Mouse (Mus musculus): ENCODE data around the gene Chmp2a. TPM values are rescaled to one million over a fixed set of nuclear protein-coding genes. Genes with fewer than 3 reads are reported as not detected.

Gene Chmp2a
- polyA plus RNA-seq, 1 experiment from 2014 or later, result 171 TPM

GRCm38 (mm10) chr7:13032541-13032940 lies 2.1 kb downstream of the Chmp2a start:
- whole genome bisulfite sequencing, result 93% methylated on average over 7 of the region's 7 CpGs
- no peak overlapping the region for H3K9ac ChIP-seq
- no peak for ATAC-seq (ENCODE audit: low FRiP score, low read depth)
- peaks cover 70% of the 10 kb centered on the region for H3K36me3 ChIP-seq
- H3K4me1 ChIP-seq (replicated peaks), result peaks cover 37% of the 10 kb centered on the region
- no peak overlapping the region for H3K27ac ChIP-seq (replicated peaks)
- no peaks in the 10 kb centered on the region for H3K9me3 ChIP-seq
- no peak overlapping the region for H3K4me2 ChIP-seq
- no peaks in the 10 kb centered on the region for H3K27me3 ChIP-seq
- H3K4me3 ChIP-seq, result no peak overlapping the region

DNA sequence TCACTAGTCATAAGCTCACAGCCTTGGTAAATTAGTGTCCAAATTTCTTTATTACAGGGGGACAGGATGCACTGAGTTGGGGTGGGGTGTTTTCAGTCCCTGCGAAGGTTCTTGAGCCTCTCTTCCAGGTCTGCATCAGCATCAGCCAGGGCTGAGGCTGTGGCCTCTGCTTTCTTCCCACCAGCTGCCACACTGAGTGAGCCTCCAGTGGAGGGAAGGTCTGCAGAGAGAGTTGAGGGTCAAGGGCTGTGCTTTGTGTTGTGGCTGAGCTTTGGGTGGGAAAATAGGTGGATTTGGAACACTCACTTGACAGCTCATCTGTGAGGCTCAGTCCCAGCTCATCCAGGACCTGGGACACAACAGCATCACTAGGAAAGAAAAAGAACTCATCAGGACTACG lies 2.6 kb downstream of the Chmp2a start:
- Histone ChIP-seq H3K4me1 (replicated peaks) (peaks cover 36% of the 10 kb centered on the region), H3K27me3 (no peaks in the 10 kb centered on the region), H3K4me3 (no peak overlapping the region), H3K27ac (replicated peaks) (no peak overlapping the region), H3K9me3 (no peaks in the 10 kb centered on the region), H3K4me2 (no peak overlapping the region), H3K36me3 (peaks cover 76% of the 10 kb centered on the region), H3K9ac (no peak overlapping the region)
- ATAC-seq (ENCODE audit: low FRiP score, low read depth), result no peak
- 80% methylated on average over 2 of the region's 2 CpGs for WGBS

DNA sequence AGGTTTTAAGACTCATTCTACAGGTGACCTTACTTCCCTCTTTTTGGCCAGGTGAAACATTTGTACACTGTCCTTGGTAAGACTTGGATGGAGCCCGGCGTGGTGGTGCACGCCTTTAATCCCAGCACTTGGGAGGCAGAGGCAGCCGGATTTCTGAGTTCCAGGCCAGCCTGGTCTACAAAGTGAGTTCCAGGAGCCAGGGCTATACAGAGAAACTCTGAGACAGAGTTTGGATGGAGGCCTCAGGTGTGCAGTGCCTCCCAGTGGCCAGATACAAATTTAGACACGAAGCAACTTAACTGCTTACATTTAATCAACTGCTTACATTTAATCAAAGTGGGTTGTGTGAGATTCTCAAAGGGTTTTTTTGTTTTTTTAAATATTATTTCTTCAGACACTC lies 3.5 kb downstream of the Chmp2a start:
- Histone ChIP-seq H3K36me3 (peaks cover 81% of the 10 kb centered on the region), H3K27me3 (no peaks in the 10 kb centered on the region), H3K9me3 (no peaks in the 10 kb centered on the region), H3K4me3 (no peak overlapping the region), H3K4me1 (replicated peaks) (peaks cover 36% of the 10 kb centered on the region), H3K4me2 (no peak overlapping the region), H3K9ac (no peak overlapping the region), H3K27ac (replicated peaks) (no peak overlapping the region)
- WGBS, result 74% methylated on average over 5 of the region's 5 CpGs
- ATAC-seq (ENCODE audit: low FRiP score, low read depth), result no peak

GRCm38 (mm10) chr7:13028986-13029385 lies 5.6 kb downstream of the Chmp2a start:
- Histone ChIP-seq H3K4me2 (no peak overlapping the region), H3K27me3 (no peaks in the 10 kb centered on the region), H3K4me3 (no peak overlapping the region), H3K4me1 (replicated peaks) (peaks cover 30% of the 10 kb centered on the region), H3K36me3 (peaks cover 69% of the 10 kb centered on the region), H3K9ac (no peak overlapping the region), H3K27ac (replicated peaks) (no peak overlapping the region), H3K9me3 (no peaks in the 10 kb centered on the region)
- 87% methylated on average over 4 of the region's 4 CpGs for WGBS
- ATAC-seq (ENCODE audit: low FRiP score, low read depth), result no peak

- peak overlapping the region; percentile 94 for H3K9ac ChIP-seq
- 25% methylated on average over 4 of the region's 4 CpGs for WGBS
Observed at GRCm38 (mm10) chr7:13025511-13026112, 9.0 kb downstream of the Chmp2a start.

DNA sequence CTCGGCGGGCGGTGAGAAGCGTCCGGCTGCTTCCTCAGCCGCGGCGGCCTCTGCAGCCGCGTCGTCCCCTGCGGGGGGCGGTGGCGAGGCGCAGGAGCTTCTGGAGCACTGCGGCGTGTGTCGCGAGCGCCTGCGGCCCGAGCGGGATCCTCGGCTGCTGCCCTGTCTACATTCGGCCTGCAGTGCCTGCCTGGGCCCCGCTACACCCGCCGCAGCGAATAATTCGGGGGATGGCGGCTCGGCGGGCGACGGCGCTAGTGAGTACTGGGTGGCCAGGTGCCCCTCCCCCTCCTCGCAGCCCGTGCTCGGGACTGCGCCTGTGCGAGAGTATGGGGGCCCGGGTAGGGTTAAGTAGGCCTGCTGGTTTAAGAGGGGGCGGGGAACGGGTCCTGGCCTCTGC lies 9.8 kb downstream of the Chmp2a start:
- Histone ChIP-seq H3K9ac (peak overlapping the region; percentile 94), H3K27me3 (no peaks in the 10 kb centered on the region), H3K9me3 (no peaks in the 10 kb centered on the region), H3K36me3 (peaks cover 37% of the 10 kb centered on the region), H3K4me3 (peak overlapping the region; percentile 87), H3K4me1 (replicated peaks) (peaks cover 29% of the 10 kb centered on the region), H3K4me2 (peak overlapping the region; percentile 98), H3K27ac (replicated peaks) (peak overlapping the region; percentile 99)
- WGBS, result under 1% methylated on average over 44 of the region's 44 CpGs
- ATAC-seq (ENCODE audit: low FRiP score, low read depth), result peak; percentile 52

More at GRCm38 (mm10) chr7:13025511-13026112, 9.0 kb downstream of the Chmp2a start:
- H3K9me3 ChIP-seq, result no peaks in the 10 kb centered on the region
- H3K4me3 ChIP-seq, result peak overlapping the region; percentile 87
- H3K4me2 ChIP-seq, result peak overlapping the region; percentile 98
- H3K36me3 ChIP-seq, result peaks cover 46% of the 10 kb centered on the region
- peaks cover 29% of the 10 kb centered on the region for H3K4me1 ChIP-seq (replicated peaks)
- ATAC-seq (ENCODE audit: low FRiP score, low read depth), result no peak
- H3K27me3 ChIP-seq, result no peaks in the 10 kb centered on the region
- peak overlapping the region; percentile 99 for H3K27ac ChIP-seq (replicated peaks)

GRCm38 (mm10) chr7:13023928-13024731 lies 10.5 kb downstream of the Chmp2a start:
- Histone ChIP-seq H3K9me3 (no peaks in the 10 kb centered on the region), H3K4me1 (replicated peaks) (peaks cover 29% of the 10 kb centered on the region), H3K27me3 (no peaks in the 10 kb centered on the region), H3K4me2 (peak overlapping the region; percentile 98), H3K27ac (replicated peaks) (peak overlapping the region; percentile 99), H3K9ac (peak overlapping the region; percentile 94), H3K36me3 (peaks cover 31% of the 10 kb centered on the region), H3K4me3 (peak overlapping the region; percentile 87)
- ATAC-seq (ENCODE audit: low FRiP score, low read depth), result peak; percentile 91
- WGBS, result under 1% methylated on average over 86 of the region's 95 CpGs

GRCm38 (mm10) chr7:13022773-13023535 lies 11.7 kb downstream of the Chmp2a start:
- H3K27ac ChIP-seq (replicated peaks), result peak overlapping the region; percentile 99
- peaks cover 29% of the 10 kb centered on the region for H3K4me1 ChIP-seq (replicated peaks)
- H3K9me3 ChIP-seq, result no peaks in the 10 kb centered on the region
- peak; percentile 50 for ATAC-seq (ENCODE audit: low FRiP score, low read depth)
- H3K9ac ChIP-seq, result peak overlapping the region; percentile 94
- H3K27me3 ChIP-seq, result no peaks in the 10 kb centered on the region
- 2% methylated on average over 30 of the region's 31 CpGs for WGBS
- H3K4me2 ChIP-seq, result peak overlapping the region; percentile 98
- H3K36me3 ChIP-seq, result peaks cover 19% of the 10 kb centered on the region
- H3K4me3 ChIP-seq, result peak overlapping the region; percentile 87

GRCm38 (mm10) chr7:13015217-13015616 lies 19.4 kb downstream of the Chmp2a start:
- 81% methylated on average over 1 of the region's 1 CpGs for WGBS
- Histone ChIP-seq H3K27ac (replicated peaks) (no peak overlapping the region), H3K4me1 (replicated peaks) (peaks cover 6% of the 10 kb centered on the region), H3K9me3 (no peaks in the 10 kb centered on the region), H3K4me2 (no peak overlapping the region), H3K9ac (no peak overlapping the region), H3K36me3 (no peaks in the 10 kb centered on the region), H3K27me3 (no peaks in the 10 kb centered on the region), H3K4me3 (no peak overlapping the region)
- no peak for ATAC-seq (ENCODE audit: low FRiP score, low read depth)

GRCm38 (mm10) chr7:13014275-13014839 lies 20.2 kb downstream of the Chmp2a start:
- Histone ChIP-seq H3K27ac (replicated peaks) (no peak overlapping the region), H3K27me3 (no peaks in the 10 kb centered on the region), H3K4me1 (replicated peaks) (peaks cover 7% of the 10 kb centered on the region), H3K4me2 (no peak overlapping the region), H3K9ac (no peak overlapping the region), H3K36me3 (no peaks in the 10 kb centered on the region), H3K4me3 (no peak overlapping the region), H3K9me3 (no peaks in the 10 kb centered on the region)
- no peak for ATAC-seq (ENCODE audit: low FRiP score, low read depth)
- 30% methylated on average over 6 of the region's 6 CpGs for WGBS

DNA sequence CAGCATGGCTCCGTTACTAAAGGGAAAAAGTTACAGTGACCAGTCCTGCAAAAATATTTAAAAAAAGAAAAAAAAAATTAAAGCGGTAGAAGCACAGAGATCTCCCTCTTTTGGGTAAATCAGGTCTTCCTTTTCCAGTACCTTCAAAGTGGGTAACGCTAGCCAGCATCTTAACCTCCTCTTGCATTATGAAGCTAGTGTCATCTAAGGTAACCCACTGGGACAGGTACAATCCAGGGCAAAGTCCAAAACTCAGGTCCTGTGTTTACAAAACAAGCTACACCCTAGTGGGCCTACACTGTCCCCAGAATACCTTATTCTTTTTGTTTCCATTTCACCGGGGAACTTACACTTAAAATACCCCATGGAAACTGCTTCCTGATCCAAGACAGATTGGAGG lies 20.9 kb downstream of the Chmp2a start:
- H3K27me3 ChIP-seq, result no peaks in the 10 kb centered on the region
- H3K4me2 ChIP-seq, result no peak overlapping the region
- H3K9me3 ChIP-seq, result no peaks in the 10 kb centered on the region
- H3K27ac ChIP-seq (replicated peaks), result no peak overlapping the region
- no peak for ATAC-seq (ENCODE audit: low FRiP score, low read depth)
- H3K9ac ChIP-seq, result no peak overlapping the region
- WGBS, result 70% methylated on average over 4 of the region's 4 CpGs
- no peaks in the 10 kb centered on the region for H3K36me3 ChIP-seq
- no peak overlapping the region for H3K4me3 ChIP-seq
- H3K4me1 ChIP-seq (replicated peaks), result peaks cover 11% of the 10 kb centered on the region

Measured in hindbrain, embryonic 15.5 days (tissue).